Mouse (Mus musculus) CD4-positive, CD25-positive, alpha-beta regulatory T cell, adult 4 months (primary cell): ENCODE results near the gene Slc41a2. TPM values are rescaled to one million over a fixed set of nuclear protein-coding genes. Genes with fewer than 3 reads are reported as not detected.
"Not testable (repeated sequence)": the region's sequence is repeated elsewhere in the genome, so short reads cannot be mapped to it uniquely, and the experiment has no call there.

ENCODE experiments used
- ATAC-seq: one replicate; pipeline ENCODE4 v1.8.0; 2017
- polyA plus RNA-seq, 2 experiments: library from polyadenylated mRNA; unstranded; fragments of 100-300 nt; shearing (Covaris generic); gene quantifications; one replicate each; pipeline ENCODE4 v1.2.1; 2017

Gene Slc41a2
- polyA plus RNA-seq, result 1 to 10 TPM in 1 of 2 experiments, not detected in 1; 2.0 TPM

DNA sequence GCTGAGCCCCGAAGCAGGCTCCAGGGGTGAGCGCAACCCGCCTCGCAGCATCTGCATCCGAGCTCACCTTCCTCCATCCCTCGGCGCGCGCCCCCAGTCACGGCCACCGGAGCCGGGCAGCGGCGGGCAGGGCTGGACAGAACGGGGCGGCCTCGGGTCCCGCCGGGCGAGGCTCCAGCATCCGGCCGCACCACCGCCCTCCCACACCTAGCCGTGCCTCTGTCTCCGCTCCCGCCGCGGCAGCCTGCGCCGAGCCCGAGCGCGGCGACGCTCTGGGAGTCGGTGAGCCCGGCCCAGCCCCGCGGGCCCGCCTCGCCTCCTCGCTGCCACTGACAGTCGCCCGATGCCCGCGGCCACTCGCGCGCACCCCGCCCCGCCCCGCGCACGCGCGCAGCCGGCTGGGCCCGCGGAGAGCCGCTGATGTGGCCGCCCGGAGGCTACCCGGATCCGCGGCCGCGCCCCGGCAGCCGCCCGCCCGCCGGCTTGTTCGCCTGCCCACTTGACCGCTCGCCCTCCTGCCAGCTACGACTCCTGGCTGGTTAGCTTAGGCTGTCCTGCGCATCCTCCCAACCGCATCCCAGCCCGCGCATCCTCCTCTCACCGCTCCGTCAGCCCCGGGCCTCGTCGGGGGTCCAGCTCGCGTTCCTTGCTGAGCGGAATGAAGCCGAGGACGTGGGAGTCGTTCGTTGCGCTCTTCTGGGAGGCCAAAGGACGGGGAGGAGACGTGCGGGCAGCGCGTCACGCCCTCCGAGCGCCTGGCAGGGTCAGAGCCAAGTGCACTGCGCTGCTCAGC, at the start of gene Slc41a2:
Slc41a2 (minus strand) TSS at position 724 of the 793 bp plus-strand sequence.
- peak; percentile 46 for ATAC-seq

DNA sequence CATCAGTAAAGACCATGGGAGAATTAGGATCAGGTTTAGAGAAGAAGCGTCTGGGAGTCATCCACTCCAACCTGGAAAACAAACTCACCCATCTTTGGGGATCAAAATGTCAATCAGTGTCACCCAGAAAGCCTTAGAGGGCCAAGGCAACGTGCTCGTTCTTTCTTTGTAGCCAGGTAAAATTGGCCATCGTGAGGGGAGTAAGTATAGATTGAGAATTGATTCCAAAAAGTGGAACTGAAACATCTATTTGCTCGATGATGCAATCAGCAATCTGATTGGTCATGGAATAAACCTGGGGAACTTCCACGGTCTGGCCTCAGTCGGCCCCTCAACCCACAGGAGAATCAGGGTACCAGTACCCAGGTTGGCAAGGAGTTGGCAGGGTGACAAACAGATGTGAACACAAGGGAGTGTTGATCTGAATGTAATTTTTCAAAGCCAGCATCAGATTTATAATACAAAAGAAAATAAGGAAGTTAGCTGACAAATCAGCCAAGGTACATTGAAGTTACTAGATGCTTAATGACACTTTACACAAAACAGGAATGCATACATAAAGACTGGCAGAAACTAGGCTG, 47.7 kb upstream of the Slc41a2 start:
- ATAC-seq, result no peak

DNA sequence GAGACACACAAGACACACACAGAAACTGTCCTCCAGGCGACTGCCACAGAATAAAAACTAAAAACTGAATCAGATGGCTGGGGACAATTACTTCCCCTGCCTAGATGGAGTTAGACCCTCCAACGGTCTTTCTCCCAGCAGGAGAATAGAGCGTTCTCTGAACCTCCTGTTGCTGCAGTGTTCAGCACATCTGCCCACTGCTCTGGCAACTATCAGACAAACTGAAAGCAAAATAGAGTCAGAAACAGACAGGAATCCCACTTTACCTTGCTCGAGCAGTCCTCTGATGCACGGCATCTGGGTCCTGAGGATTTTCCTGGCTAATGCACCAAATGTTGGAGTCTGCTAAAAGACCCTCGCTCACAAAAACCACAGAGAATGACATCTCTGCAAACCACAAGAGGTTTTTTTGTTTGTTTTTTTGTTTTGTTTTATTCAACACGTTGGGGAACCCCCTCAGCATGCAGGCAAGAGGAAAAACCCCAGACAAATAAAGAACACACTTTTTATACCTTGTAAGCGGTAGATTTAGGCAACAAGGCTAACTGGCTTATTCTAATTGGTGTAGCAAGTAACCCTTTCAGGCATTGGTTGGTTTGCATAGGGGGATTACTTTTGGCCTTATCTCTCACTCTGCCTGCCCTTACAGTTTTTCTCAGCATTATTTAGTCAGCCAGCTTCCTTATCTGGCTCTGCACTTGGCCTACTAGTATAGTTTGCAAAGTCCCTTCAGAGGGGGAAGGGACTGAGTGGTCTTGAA, 47.0 kb upstream of the Slc41a2 start:
- ATAC-seq, result no peak

DNA sequence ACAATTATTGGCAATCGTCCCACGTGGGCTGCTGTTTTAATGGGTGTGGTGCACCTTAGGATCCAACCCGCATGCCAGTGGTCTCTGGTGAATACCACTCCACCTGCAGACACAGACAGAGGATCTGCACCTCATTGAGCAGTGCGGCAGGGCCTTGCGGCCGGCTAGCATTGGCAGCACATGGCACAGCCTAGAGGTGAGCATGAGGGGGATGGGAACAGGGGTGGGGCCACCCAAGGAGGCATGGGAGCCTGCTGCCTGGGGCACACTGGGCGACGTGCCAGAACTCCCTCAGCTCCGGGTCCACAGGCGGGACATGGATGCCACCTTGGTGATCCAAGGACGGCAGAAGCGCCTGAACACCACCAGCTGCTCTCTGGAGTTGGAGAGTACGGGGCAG, 46.2 kb upstream of the Slc41a2 start:
- no peak for ATAC-seq

DNA sequence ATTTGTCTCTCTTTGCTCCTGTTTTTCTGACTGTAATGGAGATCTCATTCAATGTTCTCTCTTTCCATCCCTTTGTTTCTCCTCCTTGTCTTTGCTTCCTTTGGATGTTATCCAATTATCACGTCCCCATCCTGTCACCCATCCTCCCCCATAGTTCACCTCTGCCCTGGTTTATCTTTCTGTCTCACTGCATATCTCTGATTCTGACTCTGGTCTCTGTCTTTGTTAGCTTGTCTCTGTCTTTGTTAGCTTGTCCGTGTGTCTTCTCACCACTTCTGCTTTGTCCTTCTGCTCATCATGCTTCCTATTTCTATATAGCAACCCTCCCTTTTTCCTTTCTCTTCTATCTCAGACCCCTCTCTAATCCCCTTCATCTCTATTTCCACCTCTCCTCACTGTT, 45.3 kb upstream of the Slc41a2 start:
- no peak for ATAC-seq

DNA sequence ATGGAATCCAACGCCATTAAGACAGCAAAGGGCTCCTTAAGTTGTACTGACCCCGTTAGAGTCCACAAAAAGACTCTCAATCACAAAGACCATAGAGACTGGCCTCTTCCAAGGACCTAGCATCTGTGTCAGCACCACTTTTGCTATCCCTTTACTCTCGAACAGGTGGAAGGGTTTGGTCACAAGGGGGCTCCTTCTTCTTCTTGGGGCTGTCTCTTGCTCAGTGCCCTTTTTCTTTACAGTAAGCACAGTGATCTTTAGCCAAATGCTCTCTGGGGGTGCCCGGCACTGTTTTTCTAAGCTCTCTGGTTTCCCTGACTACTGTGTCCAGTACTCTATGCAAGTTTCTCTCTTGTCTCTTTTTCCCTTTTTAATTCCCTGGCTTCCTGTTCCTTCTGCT, 44.8 kb upstream of the Slc41a2 start:
- no peak for ATAC-seq

DNA sequence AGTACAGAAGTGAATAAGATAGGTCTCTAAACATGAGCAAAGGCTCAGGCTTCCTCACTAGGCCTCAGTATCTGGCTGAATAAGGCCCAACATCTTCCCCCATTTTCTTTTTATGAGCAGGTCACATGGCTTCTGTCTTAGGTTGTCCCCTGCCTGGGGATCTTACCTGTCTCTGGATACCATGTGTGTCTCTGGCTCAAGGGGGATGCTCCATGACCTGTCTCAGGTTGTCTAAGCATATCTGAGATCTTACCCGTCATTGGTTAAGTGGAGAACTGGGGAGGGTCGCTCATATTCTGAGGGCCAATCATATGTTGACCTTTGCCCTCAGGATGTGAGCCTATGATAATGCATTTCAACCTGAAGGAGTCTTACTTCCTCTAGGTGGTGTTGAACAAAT, 42.8 kb upstream of the Slc41a2 start:
- ATAC-seq, result no peak

DNA sequence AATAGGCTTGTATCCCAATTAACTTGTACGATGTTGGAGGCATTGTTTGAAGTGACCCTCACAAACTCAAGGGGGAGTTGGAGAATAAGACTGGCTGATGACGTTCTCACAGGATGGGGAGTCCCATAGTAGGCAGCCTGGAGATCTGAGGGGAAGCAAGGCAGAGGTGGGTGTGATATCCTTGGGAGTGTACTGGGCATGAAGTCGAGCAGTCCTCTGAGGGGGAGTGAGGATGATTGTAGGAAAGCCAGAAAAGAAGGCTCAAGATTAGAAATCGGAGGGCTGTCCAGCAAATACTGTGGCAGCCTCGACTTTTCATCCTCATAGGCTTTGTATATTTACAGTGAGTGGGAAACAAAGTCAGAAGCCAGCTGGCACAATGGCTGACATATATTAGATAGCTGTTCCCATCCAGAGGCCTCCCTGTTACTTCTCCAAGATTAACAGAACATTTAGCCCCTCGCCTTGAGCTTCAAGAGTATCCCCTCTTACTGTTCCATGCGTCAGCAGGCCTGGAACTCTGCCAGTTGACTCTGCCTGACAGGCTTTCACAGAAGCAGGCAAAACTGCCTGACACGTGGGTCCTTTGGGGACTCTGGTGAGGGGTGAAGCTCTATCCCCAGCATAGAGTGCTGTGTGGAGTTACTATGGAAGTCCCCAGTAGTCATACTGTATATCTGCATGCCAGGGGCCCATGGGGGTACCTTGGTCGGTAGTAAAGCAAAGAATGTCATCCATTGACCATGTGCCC, 40.6 kb upstream of the Slc41a2 start:
- ATAC-seq, result no peak

DNA sequence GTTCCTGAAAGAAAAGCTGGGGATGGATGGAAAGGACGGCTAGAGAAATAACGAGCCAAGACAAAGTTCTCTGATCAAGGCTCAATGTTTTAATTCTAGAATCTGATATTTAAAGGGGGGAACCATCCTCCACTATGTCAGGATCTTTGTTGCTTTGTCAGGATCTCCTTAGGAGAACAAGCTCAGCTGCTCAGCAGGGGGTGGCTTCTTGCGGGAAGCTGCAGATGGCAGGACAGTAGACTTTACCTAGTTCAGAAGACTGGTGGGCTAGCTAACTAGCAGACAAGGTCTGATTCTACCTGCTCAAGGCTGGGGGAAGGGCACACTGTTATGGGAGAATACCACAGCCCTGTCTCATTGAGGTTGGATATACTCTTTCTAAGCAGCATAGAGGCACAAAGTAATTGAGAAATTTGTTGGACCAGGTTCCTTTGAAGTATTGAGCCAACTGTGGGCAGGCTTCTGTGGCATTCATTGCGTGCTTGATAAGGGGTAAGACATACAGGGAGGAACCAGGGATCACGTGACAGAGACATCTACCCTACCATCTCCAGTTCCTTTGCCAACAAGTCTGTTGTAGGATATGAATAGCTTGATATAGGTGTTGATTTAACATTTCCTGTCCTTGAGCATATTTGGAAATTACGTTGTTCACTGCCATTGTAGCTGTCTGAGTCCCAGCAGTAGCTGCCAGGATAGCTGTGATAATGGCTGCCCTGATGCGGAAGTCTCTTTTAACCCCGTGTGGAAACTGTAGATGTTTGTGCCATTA, 39.4 kb upstream of the Slc41a2 start:
- ATAC-seq, result no peak

DNA sequence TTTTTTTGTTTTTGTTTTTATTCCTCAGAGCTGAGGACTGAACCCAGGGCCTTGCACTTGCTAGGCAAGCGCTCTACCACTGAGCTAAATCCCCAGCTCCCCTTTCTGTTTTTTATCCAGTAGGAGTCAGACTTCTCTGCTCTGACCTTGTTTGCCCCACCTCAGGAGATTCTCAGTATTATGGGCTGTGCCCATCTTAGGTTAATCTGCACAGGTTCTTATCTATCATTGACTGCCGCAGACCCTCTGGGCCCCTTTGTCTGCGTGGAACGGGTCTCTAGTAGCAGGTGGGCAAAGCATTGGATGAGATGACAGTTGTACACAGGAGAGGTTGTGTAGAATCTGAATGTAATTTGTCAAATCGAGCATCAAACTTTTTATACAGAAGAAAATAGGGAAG, 37.8 kb upstream of the Slc41a2 start:
- ATAC-seq, result not testable (repeated sequence)

DNA sequence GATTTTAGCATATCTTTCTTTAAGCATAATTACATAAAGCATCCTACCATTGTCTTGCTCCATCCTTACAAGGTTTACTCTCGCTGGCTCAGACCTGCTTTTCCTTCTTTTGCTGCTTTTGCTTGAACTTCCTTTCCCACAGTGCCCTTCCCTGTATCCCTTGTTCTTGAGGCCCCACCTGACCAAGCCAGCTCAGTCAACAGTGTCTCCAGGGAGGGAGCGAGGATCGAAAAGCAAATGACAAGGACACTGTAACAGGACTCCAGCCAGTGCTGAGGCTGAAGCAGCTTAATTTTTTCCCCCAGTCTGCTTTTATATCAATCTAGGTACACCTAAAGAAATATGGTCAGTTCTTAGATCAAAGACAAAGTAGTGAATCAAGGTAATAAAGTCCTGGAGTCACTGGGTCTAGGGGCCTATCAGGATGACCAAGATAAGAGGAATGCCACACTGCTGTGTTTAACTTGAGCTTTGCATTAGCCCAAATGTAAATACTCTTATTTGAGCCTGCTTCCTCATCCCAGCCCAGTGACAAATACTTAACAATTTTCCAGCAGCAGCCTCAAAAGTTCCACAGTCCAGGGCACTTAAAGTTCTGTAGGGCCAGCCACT, 36.5 kb upstream of the Slc41a2 start:
- ATAC-seq, result no peak

DNA sequence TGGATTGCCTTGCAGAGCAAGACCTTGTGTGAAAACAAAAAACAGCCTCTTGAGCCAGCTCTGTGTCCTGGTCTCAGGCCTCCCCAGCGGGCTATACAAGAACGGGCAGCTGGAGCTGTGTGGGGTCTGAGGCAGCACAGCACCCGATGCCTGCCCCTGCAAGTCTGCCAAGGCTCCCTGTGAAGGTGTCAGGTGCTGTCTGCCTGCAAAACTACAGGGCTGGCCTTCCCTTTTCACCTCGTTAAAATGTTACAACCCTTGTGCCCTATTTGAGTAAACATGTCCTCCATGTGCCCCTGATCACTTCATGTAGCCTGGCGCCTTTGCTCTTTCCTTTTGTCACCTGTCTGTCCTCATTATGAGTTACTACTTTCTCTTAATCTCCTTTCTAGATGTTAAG, 31.2 kb upstream of the Slc41a2 start:
- no peak for ATAC-seq

DNA sequence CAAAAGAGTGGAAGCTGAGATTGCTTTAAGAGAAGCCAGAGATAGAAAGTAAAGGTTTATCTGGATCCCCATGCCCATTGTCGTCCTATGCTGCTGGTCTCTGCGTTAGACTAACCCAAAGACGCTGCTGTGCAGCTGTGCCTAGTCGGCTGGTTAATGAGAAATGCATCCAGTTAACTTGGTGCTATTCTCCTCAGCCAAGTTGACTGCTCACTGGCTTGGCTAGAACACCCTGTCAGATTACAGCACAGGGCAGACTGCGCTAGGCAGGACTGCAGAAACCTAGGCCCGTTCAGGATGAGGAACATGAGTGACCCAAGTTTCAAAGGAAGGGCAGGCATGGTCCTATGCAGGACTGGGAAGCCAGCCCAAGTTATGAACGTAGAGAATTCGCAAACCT, 25.8 kb upstream of the Slc41a2 start:
- ATAC-seq, result no peak

DNA sequence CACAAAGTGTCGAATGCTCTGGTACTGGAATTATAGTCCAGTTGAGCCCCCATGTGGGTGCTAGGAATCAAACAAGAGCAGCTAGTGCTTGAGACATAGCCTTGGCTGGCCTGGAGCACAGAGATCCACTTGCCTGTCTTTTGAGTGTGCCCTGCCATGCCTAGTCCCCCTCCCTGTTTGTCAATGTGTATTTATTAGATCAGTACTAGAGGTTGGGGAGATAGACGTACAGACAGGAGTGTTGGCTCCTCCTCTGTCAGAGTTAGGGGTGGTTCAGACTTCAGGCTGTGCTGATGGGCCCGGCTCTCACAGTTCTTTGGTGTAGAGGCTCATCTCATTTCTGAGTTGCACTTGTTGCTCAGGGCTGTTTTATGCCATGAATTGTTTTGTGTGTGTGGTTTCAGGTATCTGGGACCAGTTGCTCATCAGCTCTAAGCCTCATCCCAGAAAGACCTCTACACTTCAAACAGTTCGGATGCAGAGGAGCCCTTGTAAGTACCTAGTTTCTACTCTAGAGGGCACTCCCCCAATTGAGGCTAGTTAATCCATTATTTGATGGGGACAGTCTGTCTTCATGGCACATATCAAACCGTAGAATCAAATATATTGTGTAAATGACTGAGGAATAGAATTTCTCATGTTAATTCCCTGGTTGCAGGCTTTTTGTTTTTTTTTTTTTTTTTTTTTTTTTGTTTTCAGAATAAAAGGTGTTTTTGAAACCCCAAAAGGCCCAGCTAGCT, 24.1 kb upstream of the Slc41a2 start:
- peak; percentile 30 for ATAC-seq

DNA sequence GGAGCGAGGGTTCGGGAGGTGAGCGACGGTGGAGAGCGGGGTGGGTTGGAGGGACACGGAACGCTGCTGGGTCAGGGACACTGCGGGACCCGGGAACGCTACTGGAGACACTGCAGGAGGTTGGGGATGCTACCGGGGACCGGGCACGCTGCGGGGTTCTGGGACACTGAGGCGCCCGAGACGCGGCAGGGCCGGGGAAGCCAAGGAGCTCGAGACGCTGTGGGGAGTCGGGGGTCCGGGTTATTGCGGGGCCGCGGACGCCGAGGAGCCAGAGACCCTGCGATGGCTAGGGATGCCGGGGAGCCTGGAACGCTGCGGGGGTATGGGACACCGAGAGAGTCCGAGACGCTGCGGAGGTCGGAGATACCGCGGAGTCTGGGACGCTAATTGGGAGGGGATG, 22.7 kb upstream of the Slc41a2 start:
- ATAC-seq, result peak; percentile 12

DNA sequence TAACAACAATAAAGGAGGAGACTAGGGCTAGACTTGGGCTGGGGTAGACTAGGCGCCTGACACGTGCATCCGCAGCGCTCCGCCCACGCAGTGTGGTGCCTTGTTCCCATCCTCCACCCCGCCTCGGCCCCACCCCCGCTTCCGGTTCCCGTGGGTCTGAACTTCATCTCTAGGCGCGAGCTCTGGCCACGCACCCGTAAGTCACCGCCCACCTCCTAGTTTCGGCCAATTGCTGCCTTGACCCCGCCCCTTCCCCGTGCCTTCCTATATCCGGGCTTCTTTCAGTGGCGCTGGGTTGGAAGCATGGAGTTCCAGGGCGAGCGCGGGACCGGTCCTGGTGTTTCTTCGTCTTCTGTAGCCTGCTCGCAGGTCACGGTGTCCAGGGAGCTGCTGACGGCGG, 22.3 kb upstream of the Slc41a2 start, which contains the start of gene D10Wsu102e:
D10Wsu102e (plus strand) TSS at position 266 of the 400 bp plus-strand sequence.
- ATAC-seq, result peak; percentile 95

DNA sequence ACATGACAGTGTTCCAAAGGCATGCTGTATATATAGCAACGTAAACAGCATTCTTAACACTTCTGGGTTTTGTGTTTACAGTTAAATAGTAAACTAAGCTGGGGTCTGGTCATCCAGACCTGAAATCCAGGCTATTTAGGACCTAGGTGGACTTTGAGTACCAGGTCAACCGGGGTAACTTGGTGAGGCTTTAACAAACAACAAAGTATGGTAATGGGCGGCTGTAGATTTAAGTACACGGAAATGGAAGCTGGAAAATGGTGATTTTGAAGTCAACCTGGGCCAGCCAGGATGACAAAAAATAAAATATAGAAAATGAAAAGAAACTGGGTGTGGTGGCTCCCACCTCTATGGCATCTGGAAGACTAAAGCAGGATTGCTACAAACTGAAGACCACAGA, 21.8 kb upstream of the Slc41a2 start:
- ATAC-seq, result peak; percentile 2

DNA sequence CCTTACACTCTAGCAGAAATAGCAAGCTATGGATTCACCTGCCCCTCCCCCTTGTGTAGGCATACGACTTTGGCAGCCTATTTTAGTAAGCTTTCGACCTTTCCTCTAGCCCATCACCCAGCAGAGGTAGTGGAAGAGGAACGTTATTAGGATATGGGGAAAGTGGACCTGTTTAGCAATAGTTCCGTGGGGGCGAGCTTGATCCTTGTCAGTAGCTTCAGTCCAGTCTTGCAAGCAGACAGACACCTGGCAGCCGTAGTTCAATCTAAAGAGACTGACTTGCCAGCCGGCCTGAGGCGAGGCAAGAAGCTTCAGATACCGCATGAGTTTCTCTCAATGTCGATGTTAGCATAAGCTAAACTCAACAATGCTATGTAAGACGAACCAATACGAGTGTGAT, 18.7 kb upstream of the Slc41a2 start:
- no peak for ATAC-seq

DNA sequence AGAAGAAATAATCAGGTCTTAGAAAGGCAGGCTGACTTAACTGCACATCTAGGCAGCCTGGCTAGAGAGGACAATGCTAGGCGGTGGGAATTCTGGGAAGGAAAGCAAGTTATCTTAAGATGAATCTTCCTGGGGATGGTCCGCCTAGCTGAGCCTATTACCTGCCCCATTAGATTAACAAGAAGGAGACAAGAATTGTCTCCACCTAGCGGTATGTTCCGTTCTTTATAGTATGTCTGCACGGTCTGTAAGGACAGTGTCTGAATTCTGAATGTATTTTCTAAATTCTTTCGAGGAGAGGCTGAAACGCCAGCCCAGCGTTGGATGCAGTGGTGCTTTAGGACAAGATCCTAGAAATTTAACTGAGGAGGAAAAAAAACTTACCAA, 16.6 kb upstream of the Slc41a2 start:
- ATAC-seq, result no peak

DNA sequence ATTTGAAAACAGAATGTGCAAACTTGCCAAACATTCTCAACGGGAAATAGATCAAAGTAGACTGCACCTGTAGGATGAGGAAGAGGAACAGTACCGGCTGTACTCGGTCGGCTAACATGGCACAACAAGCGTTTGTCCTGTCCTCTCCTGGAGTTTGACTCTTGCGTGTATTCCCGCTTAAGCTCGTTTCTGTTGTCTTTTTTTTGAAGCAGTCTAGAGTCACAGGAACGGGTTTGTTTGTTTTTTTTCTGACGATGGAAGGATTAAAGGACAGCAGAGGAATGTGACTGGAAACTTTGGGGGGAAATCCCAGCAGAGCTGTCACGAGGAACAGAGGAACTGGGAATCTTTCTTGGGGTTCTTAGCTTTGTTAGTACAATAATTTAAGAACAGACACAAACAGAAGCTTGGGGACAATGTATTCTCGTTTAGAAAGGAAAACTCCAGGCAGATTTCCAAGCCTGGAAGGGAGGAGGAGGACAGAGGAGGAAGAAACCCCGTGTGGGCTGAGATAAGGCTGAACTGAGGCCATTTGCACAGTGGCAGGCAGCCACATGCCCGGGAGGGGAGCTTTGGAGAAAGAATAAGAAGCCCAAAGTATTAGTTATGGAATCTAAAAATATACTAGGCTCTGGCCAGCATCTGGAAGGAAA, 16.1 kb upstream of the Slc41a2 start:
- no peak for ATAC-seq
